Mouse (Mus musculus): ENCODE data around the gene Tmem168. TPM values are rescaled to one million over a fixed set of nuclear protein-coding genes. Genes with fewer than 3 reads are reported as not detected.
A peak's percentile ranks its signal among the peaks of the same experiment; 100 is the strongest.

Tmem168 gene
- polyA plus RNA-seq (2017; shearing (Covaris generic)), result 10 to 100 TPM; 37.8 to 46.5 (median 39.8) TPM

DNA sequence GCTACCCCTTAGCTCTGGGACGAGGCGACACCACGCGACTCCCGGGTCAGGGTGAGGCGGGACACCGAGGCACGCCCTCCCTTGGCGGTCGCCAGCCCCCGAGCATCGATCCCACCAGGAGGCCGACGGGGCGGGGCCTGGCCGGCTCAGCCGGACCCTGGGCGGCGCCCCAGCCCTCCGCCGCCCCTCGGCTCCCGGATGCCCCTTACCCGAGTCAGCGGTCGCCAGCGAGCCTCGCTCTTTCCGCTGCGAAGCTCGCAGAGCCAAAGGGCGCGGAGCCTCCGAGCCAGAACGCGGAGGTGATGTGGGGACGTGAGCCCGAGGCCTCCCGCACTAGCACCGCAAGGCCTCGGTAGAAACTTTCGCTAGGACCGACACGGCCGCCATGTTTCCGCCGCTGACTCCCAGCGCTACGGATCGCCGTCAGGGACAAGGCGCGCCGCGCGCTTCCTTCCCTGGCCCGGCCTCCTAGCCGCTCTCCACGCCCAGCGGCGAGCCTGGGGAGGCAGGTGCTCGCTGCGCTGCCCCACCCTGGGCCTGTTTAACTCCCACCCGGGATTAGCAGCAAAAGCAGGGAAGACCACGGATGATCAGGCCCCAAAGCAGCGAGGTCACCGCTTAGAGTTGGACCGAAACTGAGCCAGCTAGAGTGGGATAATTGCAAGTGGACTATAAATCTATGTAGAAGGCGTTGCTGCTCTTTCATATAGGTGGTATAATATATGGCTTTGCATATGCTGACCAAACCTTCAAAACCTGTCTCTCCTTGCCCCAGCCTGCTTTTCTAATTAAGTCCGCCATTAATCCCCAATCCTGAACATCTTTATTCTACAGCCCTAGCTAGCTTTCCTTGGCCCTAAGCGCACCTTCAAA lies at the start of gene Tmem168:
Gene Tmem168 (minus strand): TSS at position 480 of the 873 bp plus-strand sequence.
- ATAC-seq, result peak; percentile 91

DNA sequence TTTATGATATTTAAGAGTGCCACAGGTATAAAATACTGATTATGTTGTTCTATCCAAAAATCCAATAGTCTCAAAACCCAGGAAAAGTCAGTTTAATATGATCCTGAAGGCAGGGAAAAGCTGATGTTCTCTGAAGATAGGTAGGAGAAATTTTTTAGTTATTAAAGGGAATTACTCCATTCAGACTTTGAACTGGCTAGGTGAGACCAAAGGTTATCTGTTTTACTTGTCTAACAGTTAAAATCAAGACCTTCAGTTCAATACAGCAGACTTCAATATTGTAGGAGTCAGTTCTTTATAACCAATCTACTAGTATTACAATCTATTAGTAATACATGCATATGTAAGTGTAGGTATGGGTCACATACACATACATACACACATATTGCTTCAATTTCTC lies 46.2 kb upstream of the Tmem168 start:
- no peak for ATAC-seq

DNA sequence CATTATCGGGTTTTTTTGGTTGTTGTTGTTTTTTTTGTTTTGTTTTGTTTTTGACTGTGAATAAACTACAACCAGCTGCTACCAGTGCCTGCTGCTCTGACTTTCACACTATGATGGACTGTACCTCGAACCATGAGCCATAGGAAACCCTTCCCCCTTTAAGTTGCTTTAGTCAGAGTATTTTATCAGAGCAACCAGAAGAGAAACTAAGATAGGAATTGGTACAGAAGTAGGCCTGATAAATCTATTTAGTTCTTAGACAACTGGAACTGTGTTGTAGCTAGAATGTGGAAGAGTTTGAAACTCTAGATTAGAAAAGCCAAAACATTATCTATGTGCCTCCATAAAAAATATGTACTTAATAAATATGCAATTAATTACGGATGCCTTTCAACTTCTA lies 44.4 kb upstream of the Tmem168 start:
- ATAC-seq, result no peak

DNA sequence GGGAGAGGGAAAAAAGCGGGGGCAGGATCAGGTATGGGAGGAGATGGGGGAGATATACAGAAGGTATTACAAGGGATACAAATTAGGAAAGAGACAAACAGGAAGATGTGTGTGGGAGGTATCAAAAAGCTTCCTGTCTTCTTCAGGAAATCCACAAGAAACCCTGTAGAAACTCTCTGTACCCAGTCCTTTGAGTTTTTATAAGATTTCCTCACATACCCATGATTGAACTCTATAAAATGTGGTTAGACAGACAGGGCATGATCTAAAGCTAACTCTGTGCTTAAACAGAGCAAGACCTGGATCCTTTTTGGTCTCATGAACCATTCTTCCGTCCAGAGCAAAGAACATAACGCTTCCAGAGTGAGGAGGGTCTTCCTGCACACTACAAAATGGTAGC lies 43.0 kb upstream of the Tmem168 start:
- peak; percentile 79 for ATAC-seq

DNA sequence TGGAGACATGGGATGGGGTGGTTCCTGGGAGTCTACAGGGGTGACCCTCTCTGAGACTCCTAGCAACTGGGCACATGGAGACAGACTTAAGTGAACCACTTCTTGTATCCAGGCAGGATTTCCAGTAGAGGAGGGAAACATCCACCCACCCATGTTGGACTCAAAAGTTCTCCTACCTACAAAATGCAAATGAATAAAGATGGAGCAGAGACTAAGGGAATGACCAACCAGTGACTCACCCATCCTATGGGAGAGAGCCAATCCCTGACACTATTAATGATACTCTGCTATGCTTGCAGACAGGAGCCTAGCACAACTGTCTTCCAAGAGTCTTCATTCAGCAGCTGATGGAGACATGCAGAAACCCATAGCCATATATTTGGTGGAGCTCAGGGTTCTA lies 40.4 kb upstream of the Tmem168 start:
- no peak for ATAC-seq

DNA sequence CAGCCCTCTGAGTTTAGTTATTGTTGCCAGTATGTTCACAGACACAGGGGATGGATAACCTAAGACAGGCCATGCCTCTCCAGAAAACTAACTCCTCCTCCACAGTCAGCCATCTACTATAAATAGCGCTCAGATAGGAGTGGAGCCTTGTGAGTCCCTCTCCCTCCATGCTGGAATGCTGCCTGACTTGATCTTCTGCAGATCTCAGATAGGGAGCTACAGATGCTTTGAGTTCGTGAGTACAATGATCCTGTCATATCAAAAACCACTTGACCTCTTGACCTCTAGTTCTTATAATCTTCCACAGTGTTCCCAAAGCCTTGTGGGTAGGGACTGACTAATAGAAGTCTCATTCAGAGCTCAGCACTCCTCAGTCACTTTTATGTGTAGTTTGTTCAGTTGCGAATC lies 28.7 kb upstream of the Tmem168 start:
- no peak for ATAC-seq

DNA sequence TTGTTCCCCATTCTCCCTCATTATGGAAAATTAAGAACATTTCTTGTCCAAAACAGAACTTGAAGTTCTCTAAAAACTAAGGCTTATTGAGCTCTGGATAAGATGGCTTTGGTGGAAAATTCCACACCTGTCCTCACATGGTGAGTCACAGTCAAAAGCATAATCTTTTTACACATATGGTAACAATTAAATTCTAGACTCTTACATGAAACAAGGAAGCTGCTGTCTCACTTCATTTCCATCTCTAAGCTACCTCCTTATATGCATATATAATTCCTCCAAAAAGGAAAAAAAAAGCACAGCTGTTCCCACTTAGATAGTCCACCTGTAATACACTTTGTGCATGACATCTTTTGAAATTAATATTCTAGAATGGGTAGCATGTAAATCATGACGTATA lies 24.7 kb upstream of the Tmem168 start:
- no peak for ATAC-seq

DNA sequence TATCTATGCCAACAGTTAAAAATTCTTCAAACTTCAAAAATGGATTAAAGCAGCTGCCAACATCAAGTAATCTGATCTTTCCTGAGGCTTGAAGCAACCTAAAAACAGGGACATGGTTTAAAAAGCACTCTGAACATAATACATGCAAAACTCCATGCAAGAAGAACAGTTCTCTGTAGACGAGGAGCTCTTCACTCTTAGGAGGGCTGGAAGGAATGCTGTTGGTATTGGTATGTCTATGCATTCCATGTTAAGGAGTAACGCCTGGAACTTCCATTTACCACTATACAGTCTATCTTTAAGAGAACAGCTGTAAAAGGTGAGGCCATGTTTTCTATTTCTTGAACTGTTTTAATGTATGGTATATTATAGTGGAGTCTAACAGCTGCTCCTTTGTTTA lies 22.7 kb upstream of the Tmem168 start:
- no peak for ATAC-seq

DNA sequence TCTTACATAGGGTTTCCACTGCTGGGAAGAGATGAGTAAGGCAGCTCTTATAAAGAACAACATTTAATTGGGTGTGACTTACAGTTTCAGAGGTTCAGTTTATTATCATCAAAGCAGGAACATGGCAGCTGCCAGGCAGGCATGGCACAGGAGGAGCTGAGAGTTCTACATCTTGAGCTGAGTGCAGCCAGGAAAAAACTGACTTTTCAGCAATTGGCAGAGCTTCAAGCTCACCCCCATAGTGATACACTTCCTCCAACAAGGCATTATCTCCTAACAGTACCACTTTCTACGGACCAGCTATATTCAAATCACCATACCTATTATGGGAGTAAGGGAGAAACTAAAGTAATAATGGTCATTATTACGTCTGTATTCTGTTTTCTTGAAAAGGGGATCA lies 11.7 kb upstream of the Tmem168 start:
- ATAC-seq, result no peak

DNA sequence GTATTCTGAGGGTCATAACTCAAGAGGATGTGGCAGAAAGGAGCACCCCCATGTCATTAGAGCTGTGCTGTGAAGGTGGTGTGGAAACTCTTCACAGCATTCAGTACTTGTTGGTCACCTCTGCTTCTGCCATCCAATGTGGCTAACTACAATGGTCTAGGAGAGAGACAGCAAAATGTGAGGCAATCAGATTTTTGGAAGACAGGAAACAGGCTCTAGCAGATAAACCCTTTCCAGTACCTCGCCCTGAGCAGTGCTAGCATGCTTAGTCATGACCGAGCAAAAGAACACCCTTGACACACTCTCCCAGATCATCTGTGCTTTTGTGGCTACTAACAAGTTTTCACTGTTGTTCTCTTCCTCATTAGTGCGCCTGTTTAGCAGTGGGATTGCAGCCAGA lies 9.2 kb upstream of the Tmem168 start:
- ATAC-seq, result no peak

DNA sequence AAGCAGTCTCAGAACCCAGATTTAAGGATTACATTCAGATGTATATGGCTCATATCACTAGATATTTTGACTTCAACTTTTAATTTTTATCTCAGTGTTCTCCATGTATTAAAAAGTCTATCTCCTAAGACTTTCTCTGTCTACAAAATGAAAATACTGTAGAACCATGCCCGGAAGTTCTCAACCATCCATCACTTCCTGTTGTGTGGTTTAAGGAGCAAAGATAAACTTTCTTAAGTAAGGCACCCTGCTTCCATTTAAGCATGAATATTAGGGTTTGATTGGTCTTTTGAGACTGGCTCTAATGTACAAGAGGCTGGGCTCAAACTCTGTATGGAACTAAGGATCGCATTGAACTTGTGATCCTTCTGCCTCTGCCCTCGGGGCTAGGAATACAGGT lies 6.7 kb upstream of the Tmem168 start:
- peak; percentile 38 for ATAC-seq

DNA sequence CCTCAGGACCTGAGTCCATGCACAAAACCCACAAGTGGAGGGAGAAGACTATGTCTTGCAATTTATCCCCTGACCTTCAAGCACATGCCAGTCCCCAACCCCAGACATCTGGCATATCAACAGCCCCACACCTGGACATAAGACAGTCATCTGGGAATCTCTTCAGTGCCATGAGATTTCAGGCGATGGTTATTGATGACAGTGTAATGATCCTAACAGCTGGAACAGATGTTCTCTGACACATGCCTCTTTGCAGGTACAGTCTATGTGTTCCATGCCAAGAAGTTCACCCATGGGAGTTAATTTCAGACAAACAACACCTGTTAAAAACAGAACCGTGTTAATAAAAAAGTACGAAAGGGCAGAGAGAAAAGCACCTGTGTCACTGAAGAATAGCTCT lies 5.8 kb upstream of the Tmem168 start:
- no peak for ATAC-seq

DNA sequence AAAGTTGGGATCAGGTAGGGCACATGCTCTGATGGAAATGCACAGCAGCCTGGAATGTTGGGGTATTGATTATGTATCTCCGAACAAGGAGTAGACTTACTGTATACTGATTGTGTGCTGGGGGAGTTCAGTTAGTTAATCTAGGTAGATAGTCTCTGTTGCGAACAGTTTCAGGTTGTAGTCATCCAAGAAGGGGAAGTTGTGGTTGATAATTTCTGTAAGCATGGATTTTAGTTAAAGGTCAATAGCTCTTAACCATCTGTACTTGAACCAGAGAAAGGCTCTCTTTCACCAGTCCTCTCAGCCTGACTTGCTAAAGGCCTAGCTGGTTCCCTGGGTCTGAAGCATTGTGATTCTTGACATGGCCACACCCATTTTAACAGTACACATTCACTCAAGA lies 3.0 kb upstream of the Tmem168 start:
- no peak for ATAC-seq

DNA sequence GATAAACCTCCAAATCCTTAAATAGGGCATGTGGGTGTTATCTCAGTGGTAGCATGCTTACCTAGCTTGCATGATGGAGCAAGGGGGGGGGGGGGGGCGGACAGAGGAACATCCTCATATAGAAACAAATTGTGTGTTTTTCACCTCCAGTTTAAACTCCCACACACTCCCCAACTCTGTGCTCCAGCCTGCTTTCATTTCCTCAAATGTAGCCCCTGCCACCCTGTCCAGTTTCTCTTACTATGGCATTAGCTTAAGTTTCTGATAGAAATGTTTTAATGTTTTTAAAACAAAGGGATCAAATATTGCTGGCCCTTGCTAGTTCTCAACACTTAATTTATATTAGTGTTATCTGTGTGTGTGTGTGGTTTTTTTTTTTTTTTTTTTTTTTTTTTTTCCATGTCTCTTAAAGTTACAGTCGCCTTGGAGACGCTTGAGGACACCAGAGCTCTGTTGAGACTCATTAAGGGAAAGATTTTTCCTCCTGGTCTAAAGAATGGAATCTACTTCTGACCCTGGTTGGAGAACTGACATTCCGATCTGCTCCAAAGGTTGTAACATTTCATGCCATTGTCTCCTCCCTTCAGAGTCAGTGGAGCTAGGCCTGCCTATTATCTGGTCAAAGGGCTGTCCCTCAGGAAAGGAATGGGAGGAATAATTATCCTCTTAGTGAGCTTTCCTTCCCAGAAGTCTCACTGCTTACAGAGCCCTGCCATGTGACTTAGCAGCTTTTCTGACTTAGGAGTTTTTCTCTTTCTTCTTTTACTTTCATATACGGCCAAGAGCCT lies 1.6 kb upstream of the Tmem168 start:
- no peak for ATAC-seq

DNA sequence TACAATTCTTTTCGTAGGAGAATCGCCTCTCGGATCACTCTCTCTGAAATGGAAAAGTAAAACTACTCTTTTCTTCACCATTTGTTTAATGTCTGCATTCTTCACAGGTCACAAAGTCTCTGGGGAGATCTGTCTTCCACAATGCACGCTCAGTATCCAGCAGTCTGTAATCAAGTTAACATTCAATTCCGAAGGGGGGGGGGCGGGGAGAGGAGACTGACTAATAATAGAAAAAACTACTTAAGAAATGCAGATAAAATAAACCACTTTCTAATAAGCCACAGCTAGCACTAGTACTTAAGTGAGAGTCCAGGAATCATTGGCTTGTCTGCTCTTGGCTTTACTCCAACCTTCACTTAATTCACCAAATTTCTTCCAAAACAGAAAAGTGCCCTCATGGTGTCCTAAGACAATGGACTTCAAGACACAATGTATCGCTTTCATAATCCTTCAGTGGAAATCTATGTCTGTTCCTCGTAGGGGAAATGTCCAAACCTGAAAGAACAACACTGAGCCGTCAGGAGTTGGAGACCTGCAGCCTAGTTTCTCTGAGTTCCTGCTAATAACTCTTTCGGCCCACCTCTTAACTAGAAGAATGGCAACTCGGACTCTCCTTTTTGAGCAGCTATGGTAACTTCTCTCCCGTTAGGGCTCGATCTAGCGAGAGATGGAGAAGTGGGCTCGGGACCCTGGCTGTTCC lies 829 bp downstream of the Tmem168 start:
- ATAC-seq, result peak; percentile 10

DNA sequence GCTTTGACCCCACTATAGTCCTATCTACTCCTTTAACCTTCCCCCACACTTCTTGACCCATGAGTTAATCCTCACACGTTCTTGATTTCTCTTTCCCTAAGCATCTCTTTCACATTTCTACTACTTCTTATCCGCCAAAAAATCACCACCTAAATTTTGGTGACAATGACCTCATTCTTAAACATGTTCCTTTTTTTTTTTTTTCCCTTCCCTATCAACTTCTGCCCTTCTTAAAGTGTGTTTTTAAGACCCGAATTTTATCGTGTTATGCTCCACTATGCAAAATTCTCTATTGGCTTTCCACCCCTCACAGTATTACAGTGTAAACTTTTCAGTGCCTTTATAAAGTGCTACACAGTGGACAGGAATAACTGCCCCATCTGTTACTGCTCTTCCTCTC lies 1.5 kb downstream of the Tmem168 start:
- no peak for ATAC-seq

DNA sequence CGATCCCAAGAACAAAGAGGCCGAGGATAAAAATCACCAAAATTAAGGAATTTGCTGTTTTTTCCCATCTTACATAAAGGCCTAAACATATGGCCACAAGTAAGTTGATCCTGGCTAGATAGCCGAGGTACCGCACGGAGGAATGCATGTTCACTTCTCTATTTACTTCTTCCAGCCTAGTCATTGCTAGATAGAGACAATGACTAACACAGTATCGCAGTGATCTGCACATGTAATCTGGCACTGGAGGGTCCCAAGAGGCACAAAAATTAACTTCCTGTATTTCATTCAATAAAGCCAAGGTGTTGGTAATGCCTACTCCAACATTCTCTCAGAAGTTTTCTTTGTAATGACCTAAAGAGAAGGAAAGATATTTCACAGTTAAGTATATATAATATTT lies 4.8 kb downstream of the Tmem168 start:
- ATAC-seq, result no peak

DNA sequence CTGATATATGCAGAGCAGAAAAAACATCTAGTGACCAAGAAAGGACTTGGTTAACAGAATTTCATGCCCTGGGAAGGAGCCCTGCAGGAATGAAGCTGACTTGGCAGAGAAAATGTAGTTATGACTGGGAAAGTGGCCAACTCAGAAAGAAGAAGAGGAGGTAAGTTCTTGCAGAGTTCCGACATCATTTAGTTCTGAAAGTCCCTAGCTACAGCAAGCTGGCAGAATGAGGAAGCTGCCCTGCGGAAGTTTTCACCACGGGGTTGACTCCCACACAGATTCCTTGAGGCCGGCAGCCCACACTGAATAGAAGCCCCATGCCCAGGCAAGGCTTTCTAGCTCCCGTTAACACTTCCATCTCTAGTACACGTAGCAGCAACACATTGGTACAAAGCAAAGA lies 6.3 kb downstream of the Tmem168 start:
- peak; percentile 20 for ATAC-seq

DNA sequence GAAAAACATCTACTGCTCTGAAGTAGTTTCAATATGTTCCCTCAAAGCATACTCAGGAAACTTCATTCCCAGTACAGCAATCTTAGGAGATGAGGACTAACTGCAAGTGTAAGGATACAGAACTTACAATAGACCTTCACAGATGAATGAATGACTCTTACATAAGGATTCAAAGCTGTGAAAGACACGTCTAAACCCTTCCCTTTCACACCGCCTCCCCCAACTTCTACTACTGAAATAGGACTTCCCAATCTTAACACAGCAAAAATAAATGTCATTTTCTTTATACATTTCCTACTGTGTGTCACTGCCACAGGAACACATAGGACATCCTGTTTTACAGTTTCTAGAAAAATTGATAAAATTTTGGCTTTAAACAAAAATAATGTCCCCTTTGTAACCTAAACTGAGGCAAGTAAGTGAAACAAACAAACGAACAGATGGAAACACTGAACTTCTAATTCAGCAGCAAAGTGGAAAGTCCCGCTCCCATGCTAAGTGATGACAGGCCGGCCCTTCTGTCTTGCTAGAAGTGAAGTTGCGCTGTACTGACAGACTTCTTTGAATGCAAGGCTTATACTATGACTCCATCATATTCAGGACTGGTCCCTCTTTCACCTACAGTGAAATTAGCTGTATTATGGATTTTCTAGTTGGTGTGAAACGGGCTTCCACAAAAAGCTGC lies 9.5 kb downstream of the Tmem168 start:
- ATAC-seq, result no peak

DNA sequence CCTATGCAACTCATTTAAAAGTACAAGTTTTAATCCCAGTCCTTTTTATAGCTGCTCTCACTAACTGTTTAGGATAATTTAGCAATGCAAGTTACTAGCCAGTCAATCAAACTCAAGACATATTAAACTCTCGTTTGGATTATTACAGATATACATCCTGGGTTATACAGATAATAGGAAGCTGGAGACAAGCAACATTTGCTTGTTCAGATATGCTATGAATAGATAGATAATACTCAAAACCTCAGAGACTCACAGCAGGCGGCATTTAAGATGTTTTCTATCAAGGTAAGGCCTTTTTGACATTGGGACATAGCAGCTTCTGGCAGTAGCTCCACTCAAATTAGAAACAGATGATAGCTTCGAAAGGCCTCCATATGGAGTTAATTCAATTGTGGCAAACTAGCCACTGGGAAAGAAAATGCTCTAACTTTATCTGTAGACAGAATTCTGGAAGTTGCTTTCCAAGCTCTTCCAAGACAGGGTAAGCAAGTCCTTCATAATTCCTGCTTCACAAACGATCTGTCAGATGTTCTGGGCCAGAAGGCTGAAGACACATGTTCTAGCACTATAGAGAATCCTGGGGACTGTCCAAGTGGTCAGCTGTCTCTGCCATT lies 15.1 kb downstream of the Tmem168 start:
- no peak for ATAC-seq

DNA sequence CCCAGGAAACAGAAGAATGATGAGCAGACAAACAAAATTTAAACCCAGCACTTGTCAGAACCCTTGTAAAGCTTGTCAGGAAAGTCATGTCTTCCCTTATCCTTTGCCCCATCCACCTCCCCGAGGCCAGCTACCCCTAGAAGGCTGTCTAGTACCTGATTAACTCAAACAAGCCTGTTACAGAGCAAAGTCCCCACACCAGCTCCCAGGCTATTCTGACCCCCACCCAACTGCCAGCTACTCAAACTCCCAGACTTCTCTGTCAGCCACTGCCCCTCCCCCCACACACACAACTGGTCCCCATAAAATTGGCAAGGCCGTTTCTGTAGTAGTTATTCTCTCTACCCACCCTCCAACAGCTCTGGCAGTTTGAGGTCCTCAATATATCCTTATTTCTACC lies 21.3 kb downstream of the Tmem168 start:
- no peak for ATAC-seq

DNA sequence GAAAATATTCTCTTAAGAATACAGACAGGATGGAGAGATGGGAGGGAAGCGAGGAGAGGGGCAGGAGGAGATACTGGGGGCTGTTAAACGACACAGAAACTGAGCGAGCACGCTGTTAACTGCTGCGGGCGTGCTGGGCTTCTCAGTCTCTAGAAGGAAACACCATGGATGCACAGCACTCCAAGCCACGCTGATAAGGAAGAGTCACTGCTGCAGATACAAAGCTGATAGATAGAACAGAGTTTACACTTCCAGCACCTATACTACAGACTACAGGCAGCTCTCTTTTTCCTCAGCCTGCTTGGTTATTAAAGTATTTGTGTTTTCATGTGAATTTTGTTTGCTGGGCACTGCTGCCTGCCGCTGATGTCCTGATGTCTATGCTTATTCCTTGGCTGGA lies 21.7 kb downstream of the Tmem168 start:
- ATAC-seq, result no peak

All from inflammation-experienced regulatory T-cells, adult 6 months (primary cell).